Mouse (Mus musculus) gastrocnemius, adult 8-10 months (tissue): ENCODE data around the gene Pdia3. TPM values are rescaled to one million over a fixed set of nuclear protein-coding genes. Genes with fewer than 3 reads are reported as not detected.
"Not testable (repeated sequence)": the region's sequence is repeated elsewhere in the genome, so short reads cannot be mapped to it uniquely, and the experiment has no call there.

ENCODE experiments used
- DNase-seq, 2 experiments: peaks; one replicate each; pipeline ENCODE4 v3.0.0; 2022; ENCODE audit warnings: low spot score in 2 of 2
- total RNA-seq, 4 experiments: library from RNA; stranded (reverse); gene quantifications; 2 replicates each; pipeline ENCODE4 v1.2.4; 2022

Pdia3 gene
- 10 to 100 TPM; 24.3 to 35.0 (median 30.9) TPM for total RNA-seq

DNA sequence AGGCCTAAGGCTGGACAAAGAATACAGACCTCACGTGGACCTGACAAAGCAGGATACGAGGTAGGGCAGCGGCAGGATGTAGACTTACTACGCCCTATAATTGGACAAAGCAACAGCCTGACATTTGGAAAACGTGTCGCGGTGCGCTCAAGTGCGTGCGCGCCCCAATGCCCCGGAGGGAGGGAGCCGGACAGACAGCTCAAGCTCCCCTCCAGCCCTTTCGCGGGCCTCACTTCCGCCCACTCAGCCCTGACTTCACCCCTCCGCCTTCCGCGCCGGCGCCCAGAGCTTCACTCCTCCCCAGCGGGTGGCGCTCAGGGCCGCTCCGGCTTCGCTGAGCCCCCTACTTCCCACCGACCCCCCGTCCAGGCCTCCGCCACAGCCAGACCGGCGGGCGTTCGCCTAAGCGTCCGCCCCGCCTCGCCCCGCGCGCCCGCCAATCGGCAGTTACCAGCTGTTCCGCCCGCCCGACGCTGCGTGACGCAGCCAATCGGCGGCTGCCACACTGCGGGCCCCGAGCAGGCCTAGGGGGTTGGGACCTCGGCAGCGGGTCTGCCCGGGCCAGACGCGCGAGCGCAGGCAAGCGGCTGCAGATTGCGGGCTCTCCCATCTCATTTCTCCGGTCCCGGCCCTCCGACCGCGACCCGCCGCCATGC lies at the start of gene Pdia3, which contains the start of gene Catsper2:
TSS of gene Pdia3 (plus strand) at position 389 of the 656 bp plus-strand sequence.
TSS of gene Catsper2 (minus strand) at position 406 of the 656 bp plus-strand sequence.
- peak; percentile 92 to 95 for DNase-seq

GRCm38 (mm10) chr2:121368831-121369230 lies 44.7 kb upstream of the Pdia3 start:
- DNase-seq: no peak

- DNase-seq: no peak
These were observed 42.7 kb upstream of the Pdia3 start for GRCm38 (mm10) chr2:121370921-121371320.

DNA sequence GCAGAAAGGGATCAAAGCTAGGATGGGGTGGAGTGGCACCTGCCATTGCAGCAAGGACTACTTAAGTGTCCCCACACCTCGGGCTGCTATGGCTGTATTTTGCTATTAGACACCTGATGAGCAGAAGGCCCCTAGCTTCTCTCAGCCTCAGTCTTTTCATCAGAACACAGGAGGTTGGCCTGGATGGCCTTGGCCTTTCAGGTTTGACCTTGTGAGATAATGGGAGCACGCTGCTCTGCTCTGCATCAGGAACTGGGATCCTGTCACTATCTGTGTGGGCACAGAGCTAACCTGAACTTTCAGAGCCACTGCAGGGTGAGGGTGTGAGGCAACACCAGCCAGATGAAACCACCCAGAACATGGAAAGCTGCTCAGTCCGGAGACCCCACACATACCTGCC lies 41.3 kb upstream of the Pdia3 start:
- DNase-seq: no peak

- no peak for DNase-seq
These were observed 38.8 kb upstream of the Pdia3 start for GRCm38 (mm10) chr2:121374766-121375165.

DNA sequence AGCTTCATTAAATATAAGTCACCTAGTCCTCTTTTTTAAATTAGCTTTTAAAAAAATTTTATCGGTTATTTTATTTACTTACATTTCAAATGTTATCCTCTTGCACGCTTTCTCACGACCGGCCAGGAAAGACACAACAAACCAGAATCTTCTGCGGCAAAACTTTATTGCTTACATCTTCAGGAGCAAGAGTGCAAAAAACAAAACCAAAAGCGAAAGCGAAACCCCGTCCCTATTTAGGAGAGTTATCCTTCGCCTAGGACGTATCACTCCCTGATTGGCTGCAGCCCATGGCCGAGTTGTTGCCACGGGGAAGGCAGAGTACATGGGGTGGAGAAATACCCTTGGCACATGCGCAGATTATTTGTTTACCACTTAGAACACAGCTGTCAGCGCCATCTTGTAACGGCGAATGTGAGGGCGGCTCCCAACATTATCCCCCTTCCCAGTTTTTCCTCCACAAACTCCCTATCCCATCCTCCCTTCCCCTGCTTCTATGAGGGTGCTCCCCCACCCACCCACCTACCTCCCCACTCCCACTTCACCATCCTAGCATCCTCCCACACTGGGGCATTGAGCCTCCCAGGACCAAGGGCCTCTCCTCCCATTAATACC lies 26.5 kb upstream of the Pdia3 start, which contains the start of gene Strc:
TSS of gene Strc (minus strand) at position 208 of the 615 bp plus-strand sequence.
- DNase-seq: not testable (repeated sequence)

DNA sequence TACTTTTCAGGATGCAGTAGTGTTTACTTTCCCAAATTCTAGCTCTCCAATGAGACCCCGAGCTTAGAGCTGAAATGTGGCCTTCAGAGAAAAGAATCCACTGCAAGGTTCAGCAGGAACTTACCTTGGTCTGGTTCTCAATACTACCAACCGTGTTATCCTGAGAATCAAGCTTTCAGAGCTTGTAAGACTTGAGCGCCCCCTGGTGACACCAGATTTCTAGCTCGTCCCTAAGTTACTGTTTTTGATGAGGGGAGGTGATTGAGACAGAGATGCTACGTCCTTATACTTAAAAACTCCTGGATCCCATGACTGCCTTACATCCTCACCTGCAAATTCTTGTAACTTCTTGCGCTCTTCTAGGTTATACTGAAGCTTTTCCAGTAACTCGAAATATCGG lies 17.0 kb upstream of the Pdia3 start:
- peak in 1 of 2 experiments; percentile 31 for DNase-seq

- no peak for DNase-seq
These were observed 10.3 kb upstream of the Pdia3 start for GRCm38 (mm10) chr2:121403296-121403695.

GRCm38 (mm10) chr2:121408160-121408559 lies 5.4 kb upstream of the Pdia3 start:
- no peak for DNase-seq

DNA sequence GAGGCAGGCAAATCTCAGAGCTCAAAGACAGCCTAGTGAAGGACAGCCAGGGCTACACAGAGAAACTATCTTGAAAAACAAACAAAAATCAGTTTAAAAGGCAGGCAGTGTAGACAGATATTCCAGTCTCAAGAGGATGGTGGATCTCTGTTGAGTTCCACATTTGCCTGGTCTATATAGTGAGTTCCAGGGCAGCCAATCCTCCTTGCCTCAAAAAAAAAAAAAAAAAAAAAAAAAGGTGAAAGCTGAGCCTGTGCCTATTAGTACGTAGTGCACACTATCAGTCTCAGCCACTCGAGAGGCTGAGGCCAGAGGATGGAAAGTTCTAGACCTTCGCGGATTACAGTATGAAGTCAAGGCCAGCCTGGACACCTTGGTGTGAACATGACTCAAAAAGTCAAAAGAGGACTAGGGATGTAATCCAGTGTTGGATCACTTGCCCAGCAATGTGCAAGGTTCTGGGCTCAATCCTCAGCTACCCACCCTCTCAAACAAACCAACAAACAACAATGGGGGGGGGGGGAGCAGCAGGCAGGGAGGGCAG lies 660 bp upstream of the Pdia3 start:
- peak in 1 of 2 experiments; percentile 8 for DNase-seq

- peak in 1 of 2 experiments; percentile 12 for DNase-seq
These were observed 637 bp downstream of the Pdia3 start for GRCm38 (mm10) chr2:121414139-121414685.

DNA sequence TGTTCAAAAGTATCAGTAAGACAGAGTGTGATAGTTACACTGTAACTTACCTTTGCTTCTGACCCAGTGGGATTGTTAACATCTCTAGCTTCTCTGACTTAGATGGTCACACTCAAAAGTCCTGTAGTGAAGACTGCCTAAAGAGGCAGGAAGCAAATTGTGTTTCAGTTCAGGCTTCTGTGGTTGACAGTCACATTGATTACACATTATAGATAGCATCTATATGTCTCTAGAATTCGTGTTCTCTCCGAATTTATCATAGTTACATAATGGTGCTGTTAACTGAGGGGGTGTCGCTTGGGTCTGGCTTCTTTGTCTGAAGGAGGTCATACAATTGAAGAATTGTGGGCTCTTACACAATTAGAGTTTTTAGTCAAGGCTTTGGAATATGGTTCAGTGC lies 1.5 kb downstream of the Pdia3 start:
- DNase-seq: no peak

- no peak for DNase-seq
These were observed 2.0 kb downstream of the Pdia3 start for GRCm38 (mm10) chr2:121415591-121415990.

- DNase-seq: no peak
These were observed 2.8 kb downstream of the Pdia3 start for GRCm38 (mm10) chr2:121416356-121416755.

GRCm38 (mm10) chr2:121418476-121418875 lies 4.9 kb downstream of the Pdia3 start:
- no peak for DNase-seq

DNA sequence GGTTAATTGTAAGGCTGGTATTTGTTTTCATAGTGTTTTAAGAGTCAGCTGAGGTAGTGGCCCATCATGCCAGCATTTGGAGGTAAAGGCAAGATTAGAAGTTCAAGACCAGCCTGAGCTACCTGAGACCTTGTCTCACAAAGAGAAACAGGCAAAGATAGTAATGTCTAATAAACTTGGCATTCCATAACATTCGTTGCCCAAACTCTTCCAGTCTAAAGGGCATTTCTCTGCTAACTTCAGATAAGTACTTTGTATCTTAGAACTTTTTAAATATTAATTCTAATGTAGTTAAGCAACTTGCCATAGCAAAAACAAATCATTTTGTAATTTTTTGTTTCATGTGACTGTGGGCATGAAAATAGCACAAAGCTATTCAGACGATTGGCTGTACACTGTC lies 9.6 kb downstream of the Pdia3 start:
- DNase-seq: no peak

DNA sequence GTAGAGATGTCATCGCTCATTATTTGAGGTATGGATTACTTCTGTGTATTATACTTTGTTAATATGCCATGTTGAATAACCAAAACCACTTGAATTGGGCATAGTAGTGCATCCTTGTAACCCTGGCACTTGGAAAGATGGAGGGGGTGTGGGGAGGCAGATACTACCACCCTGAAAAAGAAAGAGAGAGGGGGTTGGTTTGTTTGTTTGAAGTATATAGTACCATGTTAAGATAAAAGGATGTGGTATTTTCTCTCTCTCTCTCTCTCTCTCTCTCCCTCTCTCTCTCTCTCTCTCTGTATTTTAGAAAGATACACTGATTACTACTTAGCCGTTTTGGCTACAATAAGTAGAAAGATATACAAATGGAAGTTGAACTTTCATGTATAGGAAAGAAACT lies 12.3 kb downstream of the Pdia3 start:
- no peak for DNase-seq

DNA sequence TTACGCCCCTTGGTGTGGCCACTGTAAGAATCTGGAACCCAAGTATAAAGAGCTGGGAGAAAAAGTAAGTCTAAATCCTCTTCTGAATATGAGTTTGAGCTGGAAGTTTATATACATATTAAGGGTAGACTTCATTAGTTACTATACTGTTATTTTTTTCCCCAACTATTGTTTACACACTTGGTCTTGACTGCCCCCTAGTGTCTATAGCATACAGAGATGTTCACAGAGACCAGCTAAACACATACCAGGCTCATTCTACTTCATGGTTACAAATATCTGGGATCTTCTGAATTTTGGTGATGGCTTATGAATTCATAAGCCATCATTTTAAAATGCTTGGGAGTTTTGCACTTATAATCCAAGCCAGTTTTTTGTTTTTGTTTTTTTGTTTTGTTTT lies 21.3 kb downstream of the Pdia3 start:
- DNase-seq: no peak

GRCm38 (mm10) chr2:121439746-121440145 lies 26.2 kb downstream of the Pdia3 start:
- no peak for DNase-seq

DNA sequence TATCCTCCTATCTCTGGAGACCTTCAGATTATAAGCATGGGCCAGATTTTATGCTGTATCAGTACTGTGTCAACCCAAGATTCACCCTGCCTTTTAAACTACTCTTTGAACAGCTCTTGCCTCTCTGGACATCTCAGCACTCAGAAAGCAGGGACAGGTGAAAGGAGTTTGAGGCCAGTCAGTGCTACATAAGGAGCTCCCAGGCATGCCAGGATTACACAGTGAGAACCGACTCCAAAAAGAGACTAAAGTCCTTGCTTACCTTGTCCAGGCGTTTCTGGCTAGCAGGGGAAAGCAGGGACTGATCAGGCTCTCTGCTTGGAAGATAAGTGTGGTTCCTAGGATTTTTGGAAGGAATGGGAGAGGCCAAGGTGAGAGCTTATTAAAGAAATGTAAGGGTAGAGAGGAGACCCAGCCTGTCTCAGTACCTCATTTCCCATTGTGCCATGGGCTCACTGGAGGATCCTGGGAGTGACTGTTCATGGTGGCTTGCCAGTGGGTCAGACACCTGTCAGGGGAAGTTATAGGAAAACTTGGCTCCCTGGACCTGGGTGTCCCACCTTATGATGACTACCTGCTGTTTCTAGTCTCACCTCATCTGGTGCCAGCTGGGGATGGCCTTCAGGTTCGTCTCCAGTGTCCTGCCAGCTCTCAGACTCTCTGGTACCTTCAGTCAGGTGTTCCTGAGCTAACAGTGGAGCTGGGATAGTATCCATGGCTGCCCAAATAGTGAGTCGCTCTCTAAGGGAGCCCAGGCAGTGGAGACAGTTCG lies 27.4 kb downstream of the Pdia3 start:
- no peak for DNase-seq

DNA sequence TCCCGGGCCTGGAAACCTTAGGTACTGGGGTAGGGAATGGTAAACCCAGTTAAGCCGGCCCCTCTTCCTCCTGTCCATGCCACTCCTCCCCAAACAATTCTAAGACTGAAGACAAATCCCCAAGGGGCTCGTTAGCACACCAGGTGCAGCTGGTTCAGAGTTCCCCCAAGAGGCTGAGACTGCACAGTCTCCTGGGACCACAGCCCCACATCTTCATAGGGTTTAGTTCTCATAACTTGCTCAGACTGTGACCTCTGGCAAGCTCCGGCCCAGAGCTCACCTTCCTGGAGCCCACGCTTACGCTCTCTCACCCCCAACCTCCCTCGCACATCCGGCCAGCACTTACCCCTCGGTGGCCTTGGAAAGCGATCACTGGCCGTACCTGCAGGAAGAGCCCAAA lies 28.2 kb downstream of the Pdia3 start:
- no peak for DNase-seq
